Mouse (Mus musculus) adrenal gland, postnatal 10 days (tissue): ENCODE measurements at regions not wholly inside any gene's neighbourhood (a gene's known extent, or its start where the extent isn't known, plus 50 kb on each side); places are given as distances from the start of the nearest gene placed in this dataset.

ENCODE experiments used
- DNase-seq: peaks from one replicate; pipeline ENCODE4 v3.0.0; 2021; ENCODE audit warnings: mixed read lengths

GRCm38 (mm10) chr12:12765055-12765454 is 176.7 kb downstream of the Mycn start:
- DNase-seq = no peak

GRCm38 (mm10) chr12:12764586-12764985 is 177.1 kb downstream of the Mycn start:
- no peak for DNase-seq

- DNase-seq = no peak
These were observed 185.3 kb downstream of the Mycn start for GRCm38 (mm10) chr12:12756301-12756948.

GRCm38 (mm10) chr12:12753849-12754248 is 187.9 kb downstream of the Mycn start:
- DNase-seq = no peak

GRCm38 (mm10) chr12:12751670-12752426 is 189.9 kb downstream of the Mycn start:
- DNase-seq = no peak

- DNase-seq = no peak
These were observed 192.0 kb downstream of the Mycn start for GRCm38 (mm10) chr12:12749690-12750089.

- DNase-seq = no peak
These were observed 194.8 kb downstream of the Mycn start for GRCm38 (mm10) chr12:12746852-12747454.

- DNase-seq = no peak
These were observed 197.2 kb downstream of the Mycn start for GRCm38 (mm10) chr12:12744492-12744891.

GRCm38 (mm10) chr12:12738631-12739331 is 202.9 kb downstream of the Mycn start:
- no peak for DNase-seq

GRCm38 (mm10) chr12:12725797-12726196 is 215.9 kb downstream of the Mycn start:
- no peak for DNase-seq

GRCm38 (mm10) chr12:12725075-12725474 is 216.6 kb downstream of the Mycn start:
- DNase-seq = no peak

- DNase-seq = no peak
These were observed 217.8 kb downstream of the Mycn start for GRCm38 (mm10) chr12:12723724-12724487.

- DNase-seq = no peak
These were observed 218.6 kb downstream of the Mycn start for GRCm38 (mm10) chr12:12722982-12723661.

- DNase-seq = no peak
These were observed 225.0 kb downstream of the Mycn start for GRCm38 (mm10) chr12:12716691-12717090.

GRCm38 (mm10) chr12:12715956-12716669 is 225.6 kb downstream of the Mycn start:
- DNase-seq = no peak

GRCm38 (mm10) chr12:12715528-12715927 is 226.2 kb downstream of the Mycn start:
- DNase-seq = no peak

GRCm38 (mm10) chr12:12710184-12710609 is 231.5 kb downstream of the Mycn start:
- DNase-seq = no peak

GRCm38 (mm10) chr12:12708954-12709523 is 232.7 kb downstream of the Mycn start:
- DNase-seq = no peak

- DNase-seq = no peak
These were observed 235.3 kb downstream of the Mycn start for GRCm38 (mm10) chr12:12706326-12706920.

GRCm38 (mm10) chr12:12701735-12702134 is 240.0 kb downstream of the Mycn start:
- DNase-seq = no peak
